Mouse (Mus musculus) layer of hippocampus, adult 2 months (tissue): ENCODE measurements around the gene Gm595. TPM values are rescaled to one million over a fixed set of nuclear protein-coding genes. Genes with fewer than 3 reads are reported as not detected.
A peak's percentile ranks its signal among the peaks of the same experiment; 100 is the strongest.

Experiments
- DNase-seq, 2 experiments: peaks; one replicate each; pipeline ENCODE4 v3.0.0; 2022; ENCODE audit warnings: low spot score in 2 of 2
- H3K27ac ChIP-seq: fragments of 200-600 bp; 2 replicates; pipeline ENCODE4 v1.8.1; 2022
- H3K4me3 ChIP-seq: fragments of 200-600 bp; 2 replicates; pipeline ENCODE4 v1.8.1; 2022; ENCODE audit warnings: mild to moderate bottlenecking
- CTCF ChIP-seq: fragments of 200-600 bp; conservative IDR thresholded peaks from 2 replicates; pipeline ENCODE4 v1.8.1; 2022; ENCODE audit warnings: antibody characterized with exemption, mild to moderate bottlenecking, moderate library complexity
- long read RNA-seq, 2 experiments: library from polyadenylated mRNA; stranded (forward); transcript quantifications; one replicate each; pipeline ENCODE4 v2.0.0; 2021; ENCODE audit warnings: borderline mapping rate in 2 of 2
- total RNA-seq, 2 experiments: library from RNA; stranded (reverse); gene quantifications; 2 replicates each; pipeline ENCODE4 v1.2.3; 2021

The Gm595 gene
- not detected for total RNA-seq
- long read RNA-seq, experiment 1: 0 reads
- long read RNA-seq, experiment 2: 0 reads

DNA sequence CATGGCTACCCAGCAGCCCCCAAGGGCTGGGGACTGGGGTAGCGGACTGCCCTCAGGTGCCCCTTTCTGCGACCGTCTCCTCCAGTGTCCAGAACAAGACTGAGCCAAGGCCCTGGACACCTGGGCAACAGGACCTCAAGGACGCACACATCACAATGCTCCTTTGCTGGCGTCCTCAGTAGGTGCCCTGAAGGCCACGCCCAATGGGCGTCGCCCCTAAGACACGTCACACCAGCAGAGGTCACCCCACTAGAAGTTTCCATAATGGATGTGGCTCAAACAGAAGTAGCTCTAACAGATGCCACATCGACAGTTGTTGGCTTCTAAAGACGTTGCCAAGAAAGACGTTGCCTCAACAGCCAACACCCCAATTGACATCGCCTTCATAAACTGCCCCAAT is at the start of gene Gm595:
Gm595 (minus strand) TSS at position 101 of the 400 bp plus-strand sequence.
- no peak for TF ChIP-seq CTCF
- H3K27ac ChIP-seq: no peak within 1 kb of the TSS
- DNase-seq: no peak
- no peak within 1 kb of the TSS for H3K4me3 ChIP-seq

DNA sequence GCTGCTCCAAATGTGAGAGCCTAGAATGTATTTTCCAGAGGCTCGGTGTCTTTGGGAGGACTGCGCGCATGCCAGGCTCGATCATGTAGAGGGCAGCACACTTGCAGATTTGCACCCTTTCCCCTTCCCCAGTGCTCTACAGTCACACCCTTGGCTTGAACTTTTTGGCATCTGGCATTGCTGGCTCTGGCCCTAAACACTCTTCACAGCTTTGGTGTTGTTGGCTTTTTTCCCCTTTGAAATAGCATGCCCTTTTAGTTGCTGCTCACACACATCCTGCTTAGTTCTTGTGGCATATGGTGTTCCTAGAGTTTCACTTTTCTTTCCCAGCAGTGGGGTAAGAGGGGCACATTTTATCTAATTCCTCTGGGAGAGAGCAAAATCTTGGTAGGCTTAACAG is 30.9 kb upstream of the Gm595 start:
- no peak for TF ChIP-seq CTCF

DNA sequence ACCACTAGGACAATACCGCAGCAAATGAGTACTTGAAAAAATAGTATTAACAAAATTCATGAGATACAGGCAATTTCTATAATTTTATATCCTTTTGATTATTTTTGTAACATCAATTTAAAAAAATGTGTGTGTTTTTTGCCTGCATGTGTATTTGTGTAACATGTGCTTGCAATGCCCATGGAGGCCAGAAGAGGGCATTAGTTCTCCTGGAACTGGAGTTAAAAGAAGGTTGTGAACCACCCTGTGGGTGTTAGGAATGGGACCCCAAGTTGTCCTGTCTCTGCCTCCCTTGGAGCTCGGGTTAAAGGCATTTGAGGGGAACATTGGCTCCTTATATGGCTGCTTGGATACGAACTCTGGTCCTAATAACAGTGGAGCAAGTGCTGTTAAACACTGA is 26.2 kb upstream of the Gm595 start:
- peak; percentile 53 for TF ChIP-seq CTCF
- no peak for DNase-seq
- no peak overlapping the region for H3K4me3 ChIP-seq
- H3K27ac ChIP-seq: no peak overlapping the region

More for the DNA sequence above, 30.9 kb upstream of the Gm595 start:
- Histone ChIP-seq H3K27ac (no peak overlapping the region), H3K4me3 (no peak overlapping the region)
- no peak for DNase-seq

DNA sequence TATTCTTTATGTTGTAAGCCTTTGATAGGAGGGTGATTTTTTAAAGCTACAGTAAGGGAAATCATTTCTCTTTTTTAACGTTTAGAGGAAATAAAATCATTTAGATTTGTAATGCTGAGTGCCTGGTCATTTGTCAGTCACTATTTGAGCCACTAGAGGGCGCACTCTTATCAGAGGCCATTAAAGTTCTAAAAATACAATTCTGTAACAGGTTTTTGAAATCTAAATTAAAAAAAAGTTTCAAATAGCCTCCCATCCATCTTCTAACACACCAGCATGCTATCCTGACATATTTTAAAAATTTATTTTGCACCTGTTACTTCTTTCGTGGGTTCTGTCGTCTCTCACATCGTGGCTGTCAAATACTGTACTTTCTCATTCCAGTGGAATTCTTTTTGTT is 22.0 kb upstream of the Gm595 start:
- peak in 1 of 2 experiments; percentile 25 for DNase-seq
- Histone ChIP-seq H3K27ac (no peak overlapping the region), H3K4me3 (peak overlapping the region; percentile 22; the same call in 1 of the 2 replicates)
- peak; percentile 88 for TF ChIP-seq CTCF

DNA sequence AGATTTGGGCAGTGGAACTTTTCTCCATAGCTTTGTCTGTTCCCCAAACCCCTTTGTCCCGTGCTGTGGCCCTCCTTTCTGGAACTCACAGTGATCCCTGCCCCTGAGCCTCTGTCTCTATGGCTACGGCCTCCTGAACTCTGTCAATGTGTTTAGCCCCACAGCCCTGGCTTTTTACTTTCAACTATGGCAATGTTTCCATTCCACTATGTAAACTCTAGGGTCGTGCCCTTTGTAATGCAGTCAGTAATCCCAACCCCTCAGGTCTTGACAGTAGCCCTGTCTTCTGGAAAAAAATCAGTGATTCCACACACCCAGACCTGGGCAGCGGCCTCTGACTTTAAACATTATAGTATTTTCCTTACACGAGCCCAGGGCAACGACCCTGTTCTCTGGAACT is 19.3 kb upstream of the Gm595 start:
- H3K4me3 ChIP-seq: no peak overlapping the region
- TF ChIP-seq CTCF: no peak
- H3K27ac ChIP-seq: no peak overlapping the region
- no peak for DNase-seq

DNA sequence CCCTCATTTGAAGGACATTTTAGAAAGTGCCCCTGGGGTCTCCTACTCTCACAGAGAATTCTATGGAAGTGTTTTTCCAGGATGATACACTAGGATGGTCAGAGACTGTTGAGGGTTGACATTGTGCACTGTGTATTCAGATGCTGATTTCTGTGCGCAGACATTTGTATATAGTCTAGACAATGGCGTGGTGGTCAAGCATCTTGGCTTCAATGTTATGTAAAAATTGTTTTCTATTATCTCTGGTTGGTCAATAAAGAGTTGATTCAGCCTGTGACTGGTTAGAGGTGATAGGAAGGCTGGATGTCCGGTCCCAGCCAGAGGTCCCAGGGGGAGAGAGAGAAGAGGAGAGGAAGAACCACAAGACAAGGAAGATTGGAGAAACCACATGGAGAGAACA is 16.4 kb upstream of the Gm595 start:
- H3K27ac ChIP-seq: no peak overlapping the region
- TF ChIP-seq CTCF: no peak
- H3K4me3 ChIP-seq: no peak overlapping the region

DNA sequence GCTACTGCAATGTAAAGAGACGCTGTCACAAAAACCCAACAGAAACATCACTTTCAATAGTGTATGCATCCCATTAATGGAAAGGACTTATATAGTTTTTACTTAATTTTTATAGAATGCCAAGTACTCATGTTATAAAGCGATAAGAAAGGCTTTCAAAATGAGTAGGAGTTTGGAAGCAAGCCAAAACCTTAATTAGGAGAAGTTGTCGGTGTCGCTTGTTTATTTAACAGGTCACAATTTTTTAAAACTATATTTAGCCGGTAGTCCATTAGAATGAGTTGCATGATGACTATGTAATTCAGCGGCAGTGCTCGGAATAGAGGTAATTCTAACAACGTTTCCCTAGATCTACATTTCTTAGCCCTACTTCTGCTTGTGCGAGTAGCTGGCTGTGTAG is 12.7 kb upstream of the Gm595 start:
- no peak for DNase-seq
- H3K27ac ChIP-seq: no peak overlapping the region
- no peak for TF ChIP-seq CTCF
- H3K4me3 ChIP-seq: no peak overlapping the region

More for the DNA sequence above, 16.4 kb upstream of the Gm595 start:
- DNase-seq: no peak

DNA sequence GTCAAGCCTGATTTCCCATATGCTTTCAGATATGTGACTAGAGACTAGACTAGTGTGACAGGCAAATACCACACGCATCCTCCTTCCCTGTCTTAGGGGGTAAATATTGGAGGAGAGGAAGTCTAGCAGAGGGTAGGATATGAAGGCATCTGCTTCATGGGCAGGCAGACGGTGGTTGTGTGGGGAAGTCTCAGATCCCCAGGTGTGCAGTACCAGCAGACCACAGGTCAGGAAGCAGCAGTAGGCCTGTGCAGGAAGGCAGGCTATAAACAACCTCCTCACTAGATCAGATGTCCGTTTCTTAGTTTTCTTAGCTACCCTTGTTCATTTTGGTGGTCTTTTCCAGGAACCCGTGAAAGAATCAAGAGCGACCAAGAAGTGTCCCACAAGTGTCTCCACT is 7.1 kb upstream of the Gm595 start:
- DNase-seq: no peak
- no peak overlapping the region for H3K4me3 ChIP-seq
- no peak overlapping the region for H3K27ac ChIP-seq
- no peak for TF ChIP-seq CTCF

Other genes with a start within 250 kb of the Gm595 start
- not detected for gene Gpr119, start 203.2 kb downstream of the Gm595 start, total RNA-seq
- gene Rbmx2, start 182.7 kb downstream of the Gm595 start, total RNA-seq: 1 to 10 TPM; 4.7 to 6.7 TPM